Mouse (Mus musculus): ENCODE data around the gene Tmf1.

- peak; percentile 65; the same call in 1 of the 2 replicates for TF ChIP-seq POLR2A (IDR thresholded peaks at IDR 0.05; ENCODE audit: extremely low read depth, insufficient read depth, low read length)
- TF ChIP-seq CTCF (IDR thresholded peaks at IDR 0.05; ENCODE audit: extremely low read depth, insufficient read depth, low read length) = no peak
Measured at GRCm38 (mm10) chr6:97210191-97210961, 31.5 kb upstream of the Tmf1 start, which contains the start of gene Arl6ip5.

Data from cortical plate, adult 2 months (tissue).